Mouse (Mus musculus) heart, adult 2 months (tissue): ENCODE measurements at regions not wholly inside any gene's neighbourhood (a gene's known extent, or its start where the extent isn't known, plus 50 kb on each side); places are given as distances from the start of the nearest gene placed in this dataset.

Experiments
- CTCF ChIP-seq: fragments of 200-600 bp; IDR thresholded peaks from 2 replicates; pipeline ENCODE4 v1.8.1; 2022; ENCODE audit warnings: antibody characterized with exemption, mild to moderate bottlenecking, moderate library complexity
- POLR2A ChIP-seq: fragments of 200-500 bp; IDR thresholded peaks from 2 replicates; pipeline ENCODE4 v1.6.1; 2011; ENCODE audit warnings: mild to moderate bottlenecking, low read depth, low read length, control low read depth; ENCODE audit not compliant: insufficient read depth

- TF ChIP-seq CTCF (no peak), POLR2A (no peak)
These were observed 217.7 kb upstream of the Mvb12b start for GRCm38 (mm10) chr2:34105271-34106051.
